In the genomic region with DNA sequence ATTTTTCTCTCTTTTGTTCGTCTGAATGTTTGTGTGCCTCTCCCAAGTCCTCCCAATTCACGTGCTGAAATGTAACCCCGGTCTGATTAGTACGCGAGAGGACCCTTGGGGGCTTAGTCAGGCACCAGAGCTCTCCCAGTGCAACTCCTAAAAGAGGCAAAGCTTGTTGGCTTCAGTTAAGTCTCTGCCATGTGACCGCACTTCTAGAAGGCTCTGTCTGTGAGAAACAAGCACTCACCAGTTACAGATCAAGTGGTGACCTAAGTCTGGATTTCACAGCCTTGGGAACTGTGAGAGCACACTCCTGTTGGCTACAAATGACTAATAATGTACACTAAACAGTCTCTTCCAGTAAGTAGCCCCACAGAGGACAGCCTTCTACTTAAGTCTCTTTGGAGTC, we compare ENCODE assay signal across 22 mouse cellular contexts. TPM values are rescaled to one million over a fixed set of nuclear protein-coding genes. Genes with fewer than 3 reads are reported as not detected.
DNase-seq lines count a peak whose midpoint lies in the region; ATAC-seq and TF ChIP-seq lines count a peak whose summit lies in the region.
"Had no signal": no experiment of that assay in that cellular context is flagged by ENCODE, and none has a peak within 500 bp of the region (broad histone marks: within the 10 kb centered on the region; RNA-seq: fewer than 3 reads in every experiment).

No protein-coding gene starts in this region.

- no peak overlapping the region for H3K27ac ChIP-seq in intestine, postnatal 0 days (ENCODE audit: low read depth, low read length)
- no peak overlapping the region for H3K27ac ChIP-seq in intestine, embryonic 15.5 days
- no peak overlapping the region for H3K27ac ChIP-seq in kidney, adult 2 months (ENCODE audit: insufficient read depth, low read depth, low read length)
- no peak overlapping the region for H3K27ac ChIP-seq in midbrain, embryonic 16.5 days (ENCODE audit: low read length)
- H3K27ac ChIP-seq: embryonic facial prominence, embryonic 12.5 days; forebrain, embryonic 10.5 days; heart, embryonic 10.5 days; hindbrain, embryonic 13.5 days; hindbrain, postnatal 0 days had no signal

- H3K9me3 ChIP-seq in intestine, postnatal 0 days (ENCODE audit: control insufficient read depth) = no peaks in the 10 kb centered on the region
- H3K9me3 ChIP-seq in intestine, embryonic 15.5 days = no peaks in the 10 kb centered on the region
- no peaks in the 10 kb centered on the region for H3K9me3 ChIP-seq in midbrain, embryonic 16.5 days (replicated peaks; ENCODE audit: control insufficient read depth, low read length, poor library complexity, severe bottlenecking)
- H3K9me3 ChIP-seq: embryonic facial prominence, embryonic 12.5 days; forebrain, embryonic 10.5 days; heart, embryonic 10.5 days; hindbrain, embryonic 13.5 days had no signal

- no peak for TF ChIP-seq CTCF in intestine, postnatal 0 days (IDR thresholded peaks at IDR 0.05; ENCODE audit: low read depth)
- no peak for TF ChIP-seq CTCF in kidney, adult 2 months (conservative IDR thresholded peaks at IDR 0.05; ENCODE audit: insufficient read depth, insufficient read length, low read depth, low read length)

- H3K4me1 ChIP-seq in intestine, postnatal 0 days (replicated peaks; ENCODE audit: control insufficient read depth, insufficient read depth, low read length) = no peaks in the 10 kb centered on the region
- no peaks in the 10 kb centered on the region for H3K4me1 ChIP-seq in intestine, embryonic 15.5 days (replicated peaks)
- H3K4me1 ChIP-seq in kidney, adult 2 months (ENCODE audit: control insufficient read depth, insufficient read depth, low read length) = no peaks in the 10 kb centered on the region
- H3K4me1 ChIP-seq in midbrain, embryonic 16.5 days (ENCODE audit: control insufficient read depth, insufficient read depth, low read length) = no peaks in the 10 kb centered on the region
- H3K4me1 ChIP-seq: embryonic facial prominence, embryonic 12.5 days; forebrain, embryonic 10.5 days; hindbrain, embryonic 13.5 days had no signal

- H3K36me3 ChIP-seq in intestine, postnatal 0 days (ENCODE audit: control insufficient read depth, insufficient read depth) = no peaks in the 10 kb centered on the region
- no peaks in the 10 kb centered on the region for H3K36me3 ChIP-seq in intestine, embryonic 15.5 days
- H3K36me3 ChIP-seq in kidney, adult 2 months (ENCODE audit: control insufficient read depth, insufficient read depth, low read length) = no peaks in the 10 kb centered on the region
- H3K36me3 ChIP-seq in midbrain, embryonic 16.5 days (ENCODE audit: control insufficient read depth, insufficient read depth, low read length) = no peaks in the 10 kb centered on the region
- H3K36me3 ChIP-seq: embryonic facial prominence, embryonic 12.5 days; forebrain, embryonic 10.5 days; heart, embryonic 10.5 days; hindbrain, embryonic 13.5 days had no signal

- ATAC-seq in intestine, postnatal 0 days = no peak
- no peak for ATAC-seq in intestine, embryonic 15.5 days
- no peak for ATAC-seq in midbrain, embryonic 16.5 days
- ATAC-seq: activated CD4-positive, CD25-positive, alpha-beta regulatory T cell, adult 4 months; forebrain, embryonic 14.5 days; hindbrain, postnatal 0 days had no signal

- no peak for TF ChIP-seq POLR2A in kidney, adult 2 months (IDR thresholded peaks at IDR 0.05; ENCODE audit: low read depth, low read length)

- H3K27me3 ChIP-seq in intestine, postnatal 0 days (replicated peaks; ENCODE audit: control insufficient read depth, insufficient read depth, low read length) = no peaks in the 10 kb centered on the region
- H3K27me3 ChIP-seq in intestine, embryonic 15.5 days (replicated peaks) = no peaks in the 10 kb centered on the region
- no peaks in the 10 kb centered on the region for H3K27me3 ChIP-seq in kidney, adult 2 months (replicated peaks; ENCODE audit: control insufficient read depth, insufficient read depth, low read length)
- no peaks in the 10 kb centered on the region for H3K27me3 ChIP-seq in midbrain, embryonic 16.5 days (ENCODE audit: control insufficient read depth, insufficient read depth, low read depth, low read length)
- H3K27me3 ChIP-seq: embryonic facial prominence, embryonic 12.5 days; hindbrain, embryonic 13.5 days had no signal

- no peak overlapping the region for H3K4me3 ChIP-seq in intestine, postnatal 0 days (ENCODE audit: low read depth, low read length)
- no peak overlapping the region for H3K4me3 ChIP-seq in intestine, embryonic 15.5 days (replicated peaks)
- no peak overlapping the region for H3K4me3 ChIP-seq in kidney, adult 2 months (ENCODE audit: insufficient read depth, low read depth, low read length)
- H3K4me3 ChIP-seq in midbrain, embryonic 16.5 days (ENCODE audit: low read depth, low read length) = no peak overlapping the region
- H3K4me3 ChIP-seq: embryonic facial prominence, embryonic 12.5 days; forebrain, embryonic 10.5 days; heart, embryonic 10.5 days; hindbrain, embryonic 13.5 days had no signal

- no peak overlapping the region for H3K4me2 ChIP-seq in intestine, postnatal 0 days (replicated peaks; ENCODE audit: low read depth)
- H3K4me2 ChIP-seq in intestine, embryonic 15.5 days (replicated peaks) = no peak overlapping the region
- H3K4me2 ChIP-seq in midbrain, embryonic 16.5 days (ENCODE audit: low read length) = no peak overlapping the region
- H3K4me2 ChIP-seq: embryonic facial prominence, embryonic 12.5 days; hindbrain, embryonic 13.5 days had no signal

- WGBS in intestine, postnatal 0 days = 83% methylated on average over 6 of the region's 6 CpGs
- WGBS in intestine, embryonic 15.5 days = 78% methylated on average over 6 of the region's 6 CpGs
- WGBS in kidney, adult 2 months = 79% methylated on average over 6 of the region's 6 CpGs
- WGBS in midbrain, embryonic 16.5 days = 78% methylated on average over 6 of the region's 6 CpGs

- H3K9ac ChIP-seq in intestine, postnatal 0 days (ENCODE audit: low read depth, low read length) = 0 out of 2 replicates have a peak overlapping the region, but pooled peaks have one; percentile 7
- no peak overlapping the region for H3K9ac ChIP-seq in intestine, embryonic 15.5 days
- no peak overlapping the region for H3K9ac ChIP-seq in midbrain, embryonic 16.5 days (ENCODE audit: low read depth, low read length)
- H3K9ac ChIP-seq: embryonic facial prominence, embryonic 12.5 days; hindbrain, embryonic 13.5 days had no signal

- DNase-seq in R1 (ENCODE audit: low read depth, low spot score) = peak; percentile 27
- peak; percentile 61 for DNase-seq in fibroblast of lung, adult 2 months (ENCODE audit: low read depth)
- DNase-seq in lung, postnatal 25 days (ENCODE audit: low spot score) = peak; percentile 59
- DNase-seq in kidney, adult 2 months = no peak
- no peak for DNase-seq in urinary bladder, postnatal 14 days (ENCODE audit: low spot score)
- DNase-seq: adrenal gland, adult 2 months; adrenal gland, postnatal 25 days; cerebellum, adult 18-20 months; cerebellum, adult 9-11 months; embryo, embryonic 11 days; gastrocnemius, postnatal 36 days; heart, postnatal 14 days had no signal

RNA-seq across cellular contexts. Expression of a gene that starts 8.6 kb away (rescaled TPM):
- 5.9 and 6.3 TPM in 2 replicates for polyA plus RNA-seq in intestine, postnatal 0 days (2015; fragmentation: Nextera tagmentation; extraction: Ambion mirVana)
- polyA plus RNA-seq in intestine, embryonic 15.5 days (2015; fragmentation: Nextera tagmentation; extraction: Ambion mirVana) = 10.3 and 11.7 TPM in 2 replicates
- polyA plus RNA-seq in kidney, adult 2 months (2012; rRNA removed) = 1.1 and 1.2 TPM in 2 replicates
- 71.6 and 75.8 TPM in 2 replicates for polyA plus RNA-seq in midbrain, embryonic 16.5 days (2015; fragmentation: Nextera tagmentation; extraction: Ambion mirVana)

Comparison
In these comparisons a context has a peak if more than half of its experiments do, and no peak if none do; other contexts are left out.
1. DNase-seq: peak in R1 (single experiment), fibroblast of lung, adult 2 months (single experiment) and lung, postnatal 25 days (single experiment); none in kidney, adult 2 months (single experiment) and urinary bladder, postnatal 14 days (single experiment).